Mouse (Mus musculus): ENCODE results near the gene Gm49373.

The Gm49373 gene

GRCm38 (mm10) chr9:21073044-21073840 lies at the start of gene Gm49373, which contains the start of gene Fdx1l:
Gene Gm49373 (minus strand): TSS chr9:21073096.
Gene Fdx1l (minus strand): TSS chr9:21073614.
- peak; percentile 95 for DNase-seq

- DNase-seq: no peak
Observed at GRCm38 (mm10) chr9:21121483-21121882, 48.6 kb upstream of the Gm49373 start.

DNA sequence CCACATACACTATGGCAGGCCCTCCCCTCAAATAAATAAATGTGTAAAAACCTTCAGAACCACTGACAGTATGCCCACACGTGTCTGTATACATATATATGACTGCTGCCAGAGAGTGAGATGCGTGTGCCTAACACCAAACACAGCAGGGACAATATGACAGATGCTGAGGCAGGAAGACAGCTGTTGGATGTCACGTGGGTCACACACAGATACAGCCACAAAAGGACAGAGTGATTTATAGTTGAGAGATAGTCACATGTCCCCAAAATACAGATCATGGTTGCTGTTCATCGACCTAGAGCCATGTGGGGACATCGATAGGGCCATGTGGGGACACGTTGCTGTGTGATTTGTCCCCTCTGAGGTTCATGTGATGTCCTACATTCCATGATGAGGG lies 44.2 kb upstream of the Gm49373 start:
- no peak for DNase-seq

DNA sequence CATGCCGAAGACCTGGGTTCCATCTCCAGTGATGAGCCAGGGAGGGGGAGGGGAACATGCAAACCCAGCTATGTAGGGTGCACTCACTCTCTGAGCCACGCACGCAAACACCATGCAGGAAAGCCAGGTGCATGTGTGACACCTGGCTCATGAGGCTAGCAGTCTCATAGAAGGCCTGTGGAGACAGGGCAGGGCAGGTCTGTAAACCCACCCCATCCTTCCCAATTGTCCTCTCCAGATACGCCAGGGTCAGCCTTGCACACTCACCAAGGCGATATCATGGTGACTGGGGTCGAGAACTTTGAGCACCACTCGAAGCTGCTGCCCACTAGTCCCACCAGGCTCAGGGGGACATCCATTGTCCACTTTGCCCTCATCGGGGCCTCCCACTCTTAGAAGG lies 42.2 kb upstream of the Gm49373 start:
- DNase-seq: no peak

GRCm38 (mm10) chr9:21114190-21114589 lies 41.3 kb upstream of the Gm49373 start:
- peak; percentile 36 to 45 for DNase-seq

DNA sequence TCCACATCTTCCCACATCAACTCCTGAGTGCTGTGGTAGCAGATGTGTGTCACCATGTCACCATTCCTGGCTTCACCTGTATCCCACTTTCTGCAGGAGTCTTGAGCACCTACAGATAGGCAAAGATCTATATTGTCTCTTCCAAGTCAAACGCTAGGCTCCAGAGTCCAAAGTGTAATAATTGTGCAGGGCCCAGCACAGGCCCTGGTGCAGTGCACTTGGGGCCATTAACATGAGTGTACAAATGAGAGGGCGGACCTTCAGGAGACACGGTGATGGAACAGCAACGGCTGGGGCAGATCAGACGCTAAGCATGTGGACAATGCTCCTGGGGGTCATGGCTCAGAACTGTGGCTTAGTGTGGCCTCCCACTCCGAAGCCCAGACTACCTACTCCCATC lies 40.9 kb upstream of the Gm49373 start:
- DNase-seq: no peak

DNA sequence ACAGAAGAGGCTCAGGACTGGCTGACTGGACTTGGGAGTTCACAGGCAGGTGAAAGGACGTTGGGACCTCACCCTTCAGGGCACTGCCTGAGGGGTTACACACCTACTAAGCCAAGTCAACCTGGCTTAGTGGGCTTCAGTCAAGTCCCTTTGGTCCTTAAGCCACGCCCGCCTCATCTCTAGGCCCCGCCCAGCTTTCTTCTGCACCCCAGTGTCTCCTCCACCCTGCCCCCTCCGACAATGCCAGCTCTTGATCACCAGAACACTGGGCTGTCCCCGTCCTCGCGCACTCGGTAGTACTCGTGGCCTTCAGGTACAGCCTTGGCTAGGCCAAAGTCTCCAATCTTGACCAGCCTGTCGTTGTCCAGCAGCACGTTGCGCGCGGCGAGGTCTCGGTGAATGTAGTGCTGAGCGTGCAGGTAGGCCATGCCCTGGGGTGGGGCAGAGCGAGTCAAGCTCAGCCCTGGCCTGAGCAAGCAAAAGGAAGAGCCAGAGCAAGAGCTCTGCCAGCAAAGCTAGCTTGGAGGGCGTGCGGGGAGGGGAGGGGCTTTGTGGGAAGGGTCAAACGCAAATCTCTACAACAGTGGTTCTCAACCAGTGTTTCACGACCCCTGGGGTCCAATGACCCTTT lies 34.8 kb upstream of the Gm49373 start:
- DNase-seq: no peak

DNA sequence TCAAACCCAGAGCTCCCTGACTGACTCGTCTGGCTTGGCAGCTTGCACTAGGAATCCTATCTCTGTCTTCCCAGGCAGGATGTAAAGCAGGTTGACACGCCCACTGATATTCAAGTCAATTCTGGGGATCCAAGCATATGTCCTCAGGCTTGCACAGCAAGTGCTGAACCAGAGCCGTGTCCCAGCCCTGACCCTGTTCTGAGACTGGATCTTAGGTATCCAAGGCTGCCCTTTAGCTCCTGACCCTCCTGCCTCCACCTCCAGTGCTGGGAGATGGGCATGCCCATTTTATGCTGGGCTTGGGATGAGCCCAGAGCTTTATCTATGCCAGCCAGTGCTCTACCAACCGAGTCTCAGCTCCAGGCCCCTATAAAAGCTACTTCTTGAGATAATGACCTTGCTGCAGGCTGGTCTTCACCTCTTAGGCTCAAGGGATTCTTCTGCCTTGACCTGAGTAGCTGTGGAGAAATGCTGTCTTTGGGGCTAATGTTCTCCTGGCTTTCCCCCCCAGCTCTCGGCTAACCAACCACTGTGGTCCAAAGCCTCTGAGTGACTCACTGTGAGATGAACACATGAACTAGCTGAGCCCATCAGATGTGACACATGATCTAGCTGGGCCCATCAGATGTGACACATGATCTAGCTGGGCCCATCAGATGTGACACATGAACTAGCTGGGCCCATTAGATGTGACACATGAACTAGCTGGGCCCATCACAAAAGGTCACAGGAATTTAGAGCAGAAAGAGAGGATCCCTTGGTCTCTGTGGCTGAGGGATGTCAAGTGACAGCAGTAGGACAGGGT lies 33.1 kb upstream of the Gm49373 start:
- no peak for DNase-seq

GRCm38 (mm10) chr9:21104814-21105213 lies 31.9 kb upstream of the Gm49373 start:
- DNase-seq: no peak

DNA sequence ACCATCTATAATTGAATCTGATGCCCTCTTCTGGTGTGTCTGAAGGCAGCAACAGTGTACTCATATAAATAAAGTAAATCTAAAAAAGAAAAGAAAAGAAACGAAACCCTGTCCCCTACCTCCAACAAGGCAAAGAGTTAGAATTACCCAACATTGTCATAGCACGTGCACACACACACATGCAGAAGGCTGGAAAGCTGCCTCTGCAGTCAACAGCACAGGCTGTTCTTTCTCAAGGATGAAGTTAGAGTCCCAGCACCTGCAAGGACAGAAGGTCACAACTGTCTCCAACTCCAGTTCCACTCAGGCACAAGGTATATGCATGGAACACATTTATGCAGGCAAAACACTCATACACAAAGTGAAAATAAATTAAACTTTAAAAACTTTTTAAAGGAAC lies 29.2 kb upstream of the Gm49373 start:
- no peak for DNase-seq

GRCm38 (mm10) chr9:21100447-21101161 lies 27.7 kb upstream of the Gm49373 start:
- no peak for DNase-seq

GRCm38 (mm10) chr9:21097793-21098192 lies 24.9 kb upstream of the Gm49373 start:
- no peak for DNase-seq

- no peak for DNase-seq
Observed at GRCm38 (mm10) chr9:21095958-21096357, 23.1 kb upstream of the Gm49373 start.

DNA sequence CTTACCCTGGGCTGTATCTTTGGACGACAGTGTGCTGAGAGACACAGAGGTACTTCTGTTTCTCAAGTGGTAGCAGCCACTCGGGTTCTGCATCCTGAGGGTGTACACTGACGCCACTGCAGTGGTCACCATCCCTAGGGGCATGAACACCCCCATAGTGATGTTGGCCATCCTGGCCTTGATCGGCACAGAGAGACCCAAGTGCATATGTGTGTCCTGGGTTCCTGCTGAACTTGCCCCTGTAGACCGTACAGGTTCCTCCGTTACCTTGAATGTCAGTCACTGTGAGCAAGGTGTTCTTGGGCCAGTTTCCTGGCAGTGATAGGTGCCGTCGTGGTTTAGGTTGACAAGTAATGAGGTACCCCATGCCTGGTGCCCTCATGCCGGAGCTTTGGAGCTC lies 20.5 kb upstream of the Gm49373 start:
- DNase-seq: no peak

- peak; percentile 98 to 99 for DNase-seq
Observed at GRCm38 (mm10) chr9:21091707-21092320, 18.9 kb upstream of the Gm49373 start, which contains the start of the genes Gm38431 and Raver1. Gene Gm38431 (minus strand): TSS chr9:21091997. Gene Raver1 (minus strand): TSS chr9:21092008.

GRCm38 (mm10) chr9:21090972-21091706 lies 18.2 kb upstream of the Gm49373 start:
- DNase-seq: peak in 1 of 2 experiments; percentile 36

GRCm38 (mm10) chr9:21090537-21090936 lies 17.6 kb upstream of the Gm49373 start:
- no peak for DNase-seq

GRCm38 (mm10) chr9:21083324-21083723 lies 10.4 kb upstream of the Gm49373 start:
- no peak for DNase-seq

GRCm38 (mm10) chr9:21081127-21081526 lies 8.2 kb upstream of the Gm49373 start:
- DNase-seq: peak; percentile 41 to 46

DNA sequence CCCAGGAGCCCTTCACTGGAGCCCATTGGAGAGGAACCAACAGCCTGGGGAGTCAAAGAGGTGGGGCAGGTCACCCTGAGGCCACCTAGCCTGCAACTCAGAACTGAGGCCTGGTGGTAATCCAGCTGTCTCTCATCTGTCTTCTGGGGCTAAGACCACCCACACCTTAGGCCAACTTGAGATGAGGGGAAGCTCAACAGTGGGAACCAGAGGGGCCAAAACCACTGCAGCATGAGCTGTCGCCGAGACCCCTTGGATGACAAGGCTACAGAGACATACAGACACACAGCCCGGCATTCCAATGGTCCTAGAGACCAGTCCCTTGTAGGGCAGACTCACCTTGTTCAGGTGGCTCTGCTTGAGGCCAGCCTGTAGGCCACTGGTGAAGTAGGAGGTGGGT lies 2.7 kb upstream of the Gm49373 start:
- DNase-seq: no peak

- DNase-seq: no peak
Observed at GRCm38 (mm10) chr9:21074173-21074572, 1.3 kb upstream of the Gm49373 start.

Measured in cerebellum, postnatal 10 days (tissue).